Mouse (Mus musculus) ES-Bruce4 (cell line): ENCODE measurements around the gene Pcbd2. TPM values are rescaled to one million over a fixed set of nuclear protein-coding genes. Genes with fewer than 3 reads are reported as not detected.
A peak's percentile ranks its signal among the peaks of the same experiment; 100 is the strongest.

Experiments
- H3K27ac ChIP-seq: 2 replicates; pipeline ENCODE4 v1.5.1; 2012; ENCODE audit warnings: low read length, inconsistent platforms; ENCODE audit not compliant: insufficient read depth
- H3K27me3 ChIP-seq: 2 replicates; pipeline ENCODE4 v1.6.1; 2012; ENCODE audit warnings: mild to moderate bottlenecking, low read length, inconsistent platforms; ENCODE audit not compliant: control insufficient read depth, poor library complexity, insufficient read depth, severe bottlenecking
- H3K36me3 ChIP-seq: 2 replicates; pipeline ENCODE4 v1.6.1; 2012; ENCODE audit warnings: inconsistent platforms, mild to moderate bottlenecking, low read length, moderate library complexity; ENCODE audit not compliant: control insufficient read depth, poor library complexity, insufficient read depth, severe bottlenecking
- H3K4me1 ChIP-seq: one replicate; pipeline ENCODE4 v1.8.1; 2011; ENCODE audit warnings: low read length; ENCODE audit not compliant: control insufficient read depth, insufficient read depth
- H3K4me3 ChIP-seq: 2 replicates; pipeline ENCODE4 v1.5.1; 2011; ENCODE audit warnings: low read depth, mild to moderate bottlenecking, low read length
- H3K9ac ChIP-seq: 2 replicates; pipeline ENCODE4 v1.6.1; 2012; ENCODE audit warnings: low read depth, mild to moderate bottlenecking, inconsistent platforms; ENCODE audit not compliant: poor library complexity, severe bottlenecking
- H3K9me3 ChIP-seq: replicated peaks from 2 replicates; pipeline ENCODE4 v1.6.1; 2012; ENCODE audit warnings: mild to moderate bottlenecking, low read length, inconsistent platforms; ENCODE audit not compliant: control insufficient read depth, poor library complexity, insufficient read depth, severe bottlenecking
- CTCF ChIP-seq: IDR thresholded peaks from one replicate; pipeline ENCODE4 v1.8.1; 2011; ENCODE audit warnings: low read depth, low read length
- EP300 ChIP-seq: IDR thresholded peaks from 2 replicates; pipeline ENCODE4 v1.6.1; 2011; ENCODE audit warnings: low read depth, low read length; ENCODE audit not compliant: insufficient read depth
- POLR2A ChIP-seq: IDR thresholded peaks from one replicate; pipeline ENCODE4 v1.8.1; 2011; ENCODE audit warnings: low read length; ENCODE audit not compliant: insufficient read depth
- polyA plus RNA-seq: library from polyadenylated mRNA; stranded (reverse); fragments of >200 nt; gene quantifications from 2 replicates; pipeline ENCODE4 v1.2.4, GENCODE M21; 2011; ENCODE audit warnings: low read depth; ENCODE audit not compliant: missing spikeins, insufficient read depth, insufficient read length

Gene Pcbd2
- polyA plus RNA-seq, 1 experiment: 16.5 TPM

DNA sequence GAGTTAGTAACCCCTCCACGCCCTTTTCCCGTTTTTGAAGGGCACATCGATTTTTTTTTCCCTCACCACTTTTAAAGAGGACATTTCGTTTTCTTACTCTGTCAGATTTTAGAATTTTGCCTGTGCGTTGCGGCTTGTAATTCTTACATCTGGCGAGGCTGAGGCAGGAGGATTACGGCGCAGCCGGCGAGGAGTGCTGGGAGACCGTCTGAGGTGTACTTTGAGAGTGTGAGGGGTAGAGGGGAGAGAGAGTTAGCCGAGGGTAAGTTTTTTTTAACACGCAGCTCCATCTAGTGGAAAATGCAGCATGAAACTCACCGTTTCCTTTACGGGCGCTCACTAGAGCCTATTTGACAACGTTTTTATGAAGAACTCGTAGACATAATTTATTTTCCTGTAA lies 671 bp downstream of the Pcbd2 start:
- Histone ChIP-seq H3K4me1 (no peaks in the 10 kb centered on the region), H3K9ac (peak overlapping the region; percentile 80), H3K9me3 (no peaks in the 10 kb centered on the region), H3K4me3 (peak overlapping the region; percentile 81), H3K27ac (peak overlapping the region; percentile 30), H3K36me3 (no peaks in the 10 kb centered on the region; the same call in 1 of the 2 replicates), H3K27me3 (no peaks in the 10 kb centered on the region)
- TF ChIP-seq CTCF (no peak), POLR2A (no peak), EP300 (no peak)

DNA sequence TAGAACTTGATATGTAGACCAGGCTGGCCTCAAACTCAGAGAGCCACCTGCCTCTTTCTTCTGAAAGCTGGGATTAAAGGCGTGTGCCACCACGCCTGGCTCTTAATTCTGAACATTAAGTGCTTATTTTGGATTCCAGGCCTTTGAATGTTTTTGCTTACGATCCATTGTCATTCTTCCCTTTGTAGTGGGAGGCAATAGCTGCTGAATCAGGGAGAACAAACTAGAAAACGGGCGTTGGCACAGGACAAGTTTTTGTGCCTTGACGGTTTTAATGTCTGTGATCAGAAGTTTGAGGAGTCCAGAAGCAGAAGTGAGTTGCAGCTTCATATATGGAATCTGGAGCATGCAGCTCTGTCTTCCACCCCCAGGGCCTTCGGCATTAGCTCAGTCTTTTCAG lies 3.5 kb downstream of the Pcbd2 start:
- Histone ChIP-seq H3K36me3 (no peaks in the 10 kb centered on the region; the same call in 1 of the 2 replicates), H3K9ac (no peak overlapping the region), H3K27ac (no peak overlapping the region)

DNA sequence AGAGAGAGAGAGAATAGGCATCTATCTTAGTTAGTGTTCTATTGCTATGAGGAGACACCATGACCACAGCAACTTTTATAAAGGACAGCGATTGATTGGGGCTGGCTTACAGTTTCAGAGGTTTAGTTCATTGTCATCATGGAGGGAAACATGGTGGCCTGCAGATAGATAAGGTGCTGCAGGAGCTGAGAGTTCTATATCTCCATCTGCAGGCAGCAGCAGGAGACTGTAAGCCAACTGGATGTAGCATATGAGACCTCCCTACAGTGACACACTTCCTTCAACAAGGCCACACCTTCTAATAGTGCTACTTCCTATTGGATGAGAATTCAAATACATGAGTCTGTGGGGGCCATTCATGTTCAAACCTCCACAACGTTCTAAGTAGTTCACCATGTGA lies 5.0 kb downstream of the Pcbd2 start:
- H3K4me1 ChIP-seq: no peaks in the 10 kb centered on the region
- H3K27ac ChIP-seq: no peak overlapping the region
- TF ChIP-seq CTCF: no peak
- no peak for TF ChIP-seq POLR2A
- TF ChIP-seq EP300: no peak
- no peaks in the 10 kb centered on the region for H3K27me3 ChIP-seq
- no peaks in the 10 kb centered on the region for H3K36me3 ChIP-seq
- H3K9me3 ChIP-seq: no peaks in the 10 kb centered on the region
- no peak overlapping the region for H3K9ac ChIP-seq
- H3K4me3 ChIP-seq: no peak overlapping the region

More for the DNA sequence above, 3.5 kb downstream of the Pcbd2 start:
- no peaks in the 10 kb centered on the region for H3K27me3 ChIP-seq
- no peak for TF ChIP-seq CTCF
- TF ChIP-seq POLR2A: no peak
- no peak for TF ChIP-seq EP300
- H3K4me1 ChIP-seq: no peaks in the 10 kb centered on the region
- H3K4me3 ChIP-seq: no peak overlapping the region
- no peaks in the 10 kb centered on the region for H3K9me3 ChIP-seq

DNA sequence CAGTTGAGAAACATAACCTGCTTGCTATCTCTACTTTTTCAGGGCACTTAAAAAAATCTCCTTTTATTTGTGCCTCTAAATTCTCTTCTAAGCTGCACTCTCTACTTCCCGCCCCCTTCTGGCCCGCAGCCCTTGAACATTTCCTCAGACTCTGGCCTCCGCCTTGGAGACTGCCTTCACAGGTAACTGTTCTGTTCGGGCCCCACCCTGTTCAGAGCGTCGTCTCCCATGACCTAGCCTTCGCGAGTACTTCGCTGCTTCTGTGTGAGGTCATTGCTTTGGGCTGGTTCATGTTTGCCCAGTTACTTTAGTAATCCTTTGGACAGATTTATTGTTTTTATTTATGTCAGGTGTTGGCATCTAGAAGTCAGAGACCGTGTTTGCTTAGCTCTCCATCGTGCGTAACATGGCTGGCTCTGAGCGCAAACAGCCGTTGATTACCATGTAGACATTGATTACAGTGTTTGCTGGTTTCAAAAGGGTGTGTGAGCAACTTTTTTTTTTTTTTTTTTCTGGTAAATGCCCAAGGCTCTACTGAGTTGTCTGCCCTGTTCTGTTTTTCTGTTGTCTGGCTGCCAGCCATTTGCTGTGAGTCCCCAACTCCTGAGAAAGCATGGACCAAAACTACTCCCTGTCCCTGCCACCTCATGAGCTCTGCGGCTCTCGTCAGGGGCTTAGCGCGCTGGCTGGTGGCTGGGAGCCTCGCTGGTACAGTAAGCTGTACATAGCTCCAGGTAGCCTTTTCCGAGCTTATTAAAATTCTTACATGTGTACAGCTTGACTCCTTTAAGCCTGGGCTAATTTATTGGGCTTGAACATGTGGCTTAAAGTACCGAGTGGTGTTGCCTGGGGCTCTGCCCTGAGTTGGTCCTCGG lies 6.7 kb downstream of the Pcbd2 start:
- Histone ChIP-seq H3K27ac (no peak overlapping the region), H3K9ac (no peak overlapping the region), H3K9me3 (no peaks in the 10 kb centered on the region)

DNA sequence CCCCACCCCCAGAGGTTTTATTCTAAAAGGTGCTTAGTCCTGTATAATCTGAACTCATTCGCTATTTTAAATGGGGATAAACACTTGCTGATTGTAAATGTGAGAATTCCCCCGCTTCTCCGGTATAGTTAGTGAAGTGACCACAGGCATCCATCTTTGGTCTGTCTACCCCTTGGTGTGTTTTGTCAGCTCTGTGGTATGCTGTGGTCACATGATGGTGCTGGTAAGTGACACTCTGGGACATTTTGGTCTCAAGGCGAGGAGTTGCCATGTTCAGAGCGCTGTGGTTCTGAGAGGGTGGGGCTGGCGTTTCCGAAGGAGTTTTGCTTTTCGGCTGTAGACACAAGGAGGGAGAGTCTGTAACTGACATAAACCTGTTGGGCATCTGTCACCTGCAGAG lies 10.7 kb downstream of the Pcbd2 start:
- Histone ChIP-seq H3K9ac (no peak overlapping the region), H3K4me1 (no peaks in the 10 kb centered on the region), H3K27ac (no peak overlapping the region), H3K9me3 (no peaks in the 10 kb centered on the region), H3K4me3 (no peak overlapping the region), H3K36me3 (no peaks in the 10 kb centered on the region), H3K27me3 (no peaks in the 10 kb centered on the region)
- TF ChIP-seq EP300 (no peak), POLR2A (no peak), CTCF (no peak)

More for the DNA sequence above, 6.7 kb downstream of the Pcbd2 start:
- Histone ChIP-seq H3K27me3 (no peaks in the 10 kb centered on the region), H3K36me3 (no peaks in the 10 kb centered on the region), H3K4me1 (no peaks in the 10 kb centered on the region), H3K4me3 (no peak overlapping the region)
- TF ChIP-seq EP300 (no peak), POLR2A (no peak), CTCF (no peak)

DNA sequence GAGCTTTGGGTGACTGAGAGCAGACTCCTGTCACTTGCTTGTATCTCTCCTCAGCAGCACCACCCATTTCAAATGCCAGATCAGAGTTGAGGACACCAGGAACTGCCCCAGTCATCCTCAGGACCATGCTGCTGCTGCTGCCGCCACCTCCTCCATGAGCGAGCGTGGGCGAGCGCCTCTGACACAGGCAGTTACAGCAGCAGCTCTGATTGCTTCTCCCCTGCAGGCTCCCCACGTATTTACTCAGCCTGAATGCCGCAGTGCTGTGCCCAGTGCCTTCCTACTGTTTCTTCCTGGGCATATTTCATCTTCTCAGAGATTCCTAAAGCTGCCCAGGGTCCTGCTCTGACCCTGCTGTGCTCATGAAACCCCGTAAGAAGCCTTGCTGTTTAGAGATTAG lies 15.1 kb downstream of the Pcbd2 start:
- Histone ChIP-seq H3K36me3 (no peaks in the 10 kb centered on the region), H3K9ac (no peak overlapping the region), H3K27me3 (no peaks in the 10 kb centered on the region), H3K4me1 (no peaks in the 10 kb centered on the region), H3K27ac (no peak overlapping the region), H3K9me3 (no peaks in the 10 kb centered on the region), H3K4me3 (no peak overlapping the region)
- TF ChIP-seq EP300 (no peak), CTCF (no peak), POLR2A (no peak)
